Mouse (Mus musculus): Measurements from ENCODE around the gene 4931440F15Rik. TPM values are rescaled to one million over a fixed set of nuclear protein-coding genes. Genes with fewer than 3 reads are reported as not detected.

The 4931440F15Rik gene
- polyA plus RNA-seq, 1 experiment from 2014 or later: 0.12 TPM

DNA sequence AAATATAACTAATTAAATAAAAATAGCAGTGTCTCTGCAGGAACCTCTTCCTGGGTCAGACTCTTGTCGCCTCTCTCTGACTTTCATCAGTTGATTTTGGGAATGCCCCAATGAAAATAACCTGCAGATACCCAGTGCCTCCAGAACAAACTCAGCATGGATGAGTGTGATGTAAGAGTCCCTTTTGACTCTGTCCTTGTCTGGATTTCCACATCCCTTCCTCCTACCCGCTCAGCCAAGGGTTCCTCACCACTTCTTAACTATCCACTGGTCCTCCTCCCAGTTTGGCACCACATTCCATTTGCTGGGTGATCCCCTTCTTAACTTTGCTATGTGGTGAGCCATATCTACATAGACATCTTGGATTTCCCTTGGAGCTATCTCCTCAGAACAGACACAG lies 34.7 kb downstream of the 4931440F15Rik start:
- H3K9me3 ChIP-seq (replicated peaks): no peaks in the 10 kb centered on the region
- DNase-seq (ENCODE audit: low spot score): no peak
- H3K4me3 ChIP-seq: no peak overlapping the region
- no peaks in the 10 kb centered on the region for H3K36me3 ChIP-seq
- no peak overlapping the region for H3K27ac ChIP-seq (replicated peaks)
- 79% methylated on average over 2 of the region's 2 CpGs for WGBS
- H3K4me1 ChIP-seq: peaks cover 10% of the 10 kb centered on the region
- no peaks in the 10 kb centered on the region for H3K27me3 ChIP-seq (ENCODE audit: low read depth, poor library complexity, severe bottlenecking)

DNA sequence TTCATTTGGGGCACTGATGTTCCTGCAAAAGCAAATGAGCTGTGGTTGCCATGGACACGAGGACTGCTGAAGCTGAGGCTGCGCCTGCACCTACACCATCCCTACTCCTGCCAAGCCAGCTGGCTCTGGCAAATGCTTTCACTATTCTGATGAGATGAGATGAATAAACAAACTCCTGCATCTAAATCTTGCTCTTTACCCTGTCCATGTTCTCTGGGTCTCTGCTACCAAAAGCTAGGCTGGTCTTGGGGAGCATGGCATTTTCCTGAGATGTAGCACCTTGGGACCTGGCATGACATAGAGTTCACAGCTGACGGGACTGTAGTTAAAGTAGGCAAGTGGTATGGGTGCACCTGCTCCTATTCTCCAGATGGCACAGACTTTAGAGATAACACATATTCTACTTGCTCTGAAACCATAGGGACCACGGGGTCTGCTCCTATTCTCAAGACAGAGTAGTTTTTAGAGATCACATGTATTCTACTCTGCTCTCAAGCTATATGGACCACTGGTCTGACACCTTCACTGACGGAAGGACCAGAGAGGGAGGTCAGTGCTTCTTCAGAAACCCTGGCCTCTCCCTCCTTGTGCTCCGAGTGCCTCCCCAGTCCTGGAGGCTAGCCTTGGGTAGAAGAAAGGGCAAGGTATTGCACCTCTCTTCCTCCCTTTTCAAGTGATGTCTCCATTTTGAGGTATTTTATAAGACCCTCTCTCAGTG lies 36.4 kb downstream of the 4931440F15Rik start:
- DNase-seq (ENCODE audit: low spot score): no peak
- H3K4me3 ChIP-seq: no peak overlapping the region
- H3K27ac ChIP-seq (replicated peaks): no peak overlapping the region
- H3K36me3 ChIP-seq: no peaks in the 10 kb centered on the region
- H3K9me3 ChIP-seq (replicated peaks): no peaks in the 10 kb centered on the region
- WGBS: 77% methylated on average over 6 of the region's 6 CpGs
- no peaks in the 10 kb centered on the region for H3K27me3 ChIP-seq (ENCODE audit: low read depth, poor library complexity, severe bottlenecking)
- peaks cover 10% of the 10 kb centered on the region for H3K4me1 ChIP-seq

DNA sequence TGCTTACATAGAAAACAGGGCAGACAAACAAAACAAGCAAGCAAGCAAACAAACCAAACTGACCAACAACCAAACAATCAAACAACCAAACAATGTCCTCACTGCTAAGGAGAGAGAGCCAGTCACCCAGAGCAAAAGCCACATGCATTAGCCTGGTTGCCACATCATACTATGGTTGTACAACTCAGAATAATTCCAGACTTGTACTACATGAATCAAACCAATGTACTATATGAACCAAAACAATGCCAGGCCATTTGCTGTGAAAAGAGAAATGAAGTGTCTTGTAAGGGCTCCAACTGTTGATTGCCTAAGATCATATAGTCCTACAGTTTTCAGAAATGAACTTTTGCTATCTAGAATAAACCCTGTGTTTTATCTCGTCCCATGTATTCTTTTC lies 37.0 kb downstream of the 4931440F15Rik start:
- Histone ChIP-seq H3K9me3 (replicated peaks) (no peaks in the 10 kb centered on the region), H3K4me1 (peaks cover 10% of the 10 kb centered on the region), H3K27ac (replicated peaks) (no peak overlapping the region), H3K27me3 (ENCODE audit: low read depth, poor library complexity, severe bottlenecking) (no peaks in the 10 kb centered on the region), H3K36me3 (no peaks in the 10 kb centered on the region), H3K4me3 (no peak overlapping the region)
- DNase-seq (ENCODE audit: low spot score): no peak
- 50% methylated on average over 1 of the region's 1 CpGs for WGBS

DNA sequence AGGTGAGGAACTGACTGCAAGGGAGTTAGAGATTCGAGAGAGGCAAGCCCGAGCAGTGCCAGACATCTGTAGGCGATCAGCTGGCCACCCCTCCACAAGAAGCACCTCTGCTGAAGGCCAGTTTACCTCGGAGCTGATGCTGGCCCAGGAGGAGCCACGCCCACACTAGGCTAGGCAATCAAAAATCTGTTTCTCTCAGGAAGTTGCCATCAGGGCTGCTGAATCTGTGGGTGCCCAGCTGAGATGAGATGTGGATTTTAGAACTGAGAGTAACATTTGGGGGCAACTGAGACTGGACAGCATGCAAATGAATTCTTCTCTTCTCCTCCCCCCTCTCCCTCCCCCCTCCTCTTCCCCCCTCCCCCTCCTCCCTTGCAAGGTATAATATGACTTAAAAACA lies 38.0 kb downstream of the 4931440F15Rik start:
- 28% methylated on average over 5 of the region's 5 CpGs for WGBS
- H3K4me3 ChIP-seq: no peak overlapping the region
- H3K9me3 ChIP-seq (replicated peaks): no peaks in the 10 kb centered on the region
- peaks cover 10% of the 10 kb centered on the region for H3K4me1 ChIP-seq
- H3K36me3 ChIP-seq: no peaks in the 10 kb centered on the region
- DNase-seq (ENCODE audit: low spot score): no peak
- H3K27me3 ChIP-seq (ENCODE audit: low read depth, poor library complexity, severe bottlenecking): no peaks in the 10 kb centered on the region
- no peak overlapping the region for H3K27ac ChIP-seq (replicated peaks)

DNA sequence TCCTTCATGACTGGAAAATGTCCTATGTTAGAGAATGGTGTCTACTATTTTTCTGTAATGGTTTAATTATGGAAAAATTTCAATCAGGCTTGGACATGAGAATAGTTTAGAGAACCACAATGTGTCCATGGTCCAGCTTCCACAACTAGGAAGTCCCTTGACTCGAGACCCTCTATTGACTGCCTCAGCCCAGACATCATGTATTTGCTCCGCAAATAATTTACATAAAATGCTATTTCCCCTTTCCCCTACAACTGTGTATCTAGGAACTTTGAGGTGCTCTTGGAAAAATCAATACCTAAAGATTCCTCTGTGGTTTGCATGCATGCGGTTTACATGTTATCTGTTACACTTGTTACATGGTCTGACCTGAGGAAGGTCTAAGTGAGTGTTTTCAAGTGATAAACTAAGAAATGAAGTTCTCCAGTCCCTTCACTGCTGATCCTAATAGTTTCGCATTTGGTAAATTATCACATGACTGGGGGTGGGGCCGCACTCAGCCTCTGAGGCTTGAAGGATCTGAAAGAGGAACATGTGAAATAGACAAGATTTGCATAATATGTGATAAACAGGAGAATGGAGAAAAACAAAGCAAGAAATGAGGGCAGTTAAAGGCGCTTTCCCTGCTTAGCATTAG lies 38.8 kb downstream of the 4931440F15Rik start:
- H3K4me3 ChIP-seq: no peak overlapping the region
- H3K27ac ChIP-seq (replicated peaks): no peak overlapping the region
- H3K27me3 ChIP-seq (ENCODE audit: low read depth, poor library complexity, severe bottlenecking): no peaks in the 10 kb centered on the region
- no peaks in the 10 kb centered on the region for H3K9me3 ChIP-seq (replicated peaks)
- H3K36me3 ChIP-seq: no peaks in the 10 kb centered on the region
- WGBS: 90% methylated on average over 6 of the region's 6 CpGs
- peaks cover 10% of the 10 kb centered on the region for H3K4me1 ChIP-seq
- DNase-seq (ENCODE audit: low spot score): no peak

DNA sequence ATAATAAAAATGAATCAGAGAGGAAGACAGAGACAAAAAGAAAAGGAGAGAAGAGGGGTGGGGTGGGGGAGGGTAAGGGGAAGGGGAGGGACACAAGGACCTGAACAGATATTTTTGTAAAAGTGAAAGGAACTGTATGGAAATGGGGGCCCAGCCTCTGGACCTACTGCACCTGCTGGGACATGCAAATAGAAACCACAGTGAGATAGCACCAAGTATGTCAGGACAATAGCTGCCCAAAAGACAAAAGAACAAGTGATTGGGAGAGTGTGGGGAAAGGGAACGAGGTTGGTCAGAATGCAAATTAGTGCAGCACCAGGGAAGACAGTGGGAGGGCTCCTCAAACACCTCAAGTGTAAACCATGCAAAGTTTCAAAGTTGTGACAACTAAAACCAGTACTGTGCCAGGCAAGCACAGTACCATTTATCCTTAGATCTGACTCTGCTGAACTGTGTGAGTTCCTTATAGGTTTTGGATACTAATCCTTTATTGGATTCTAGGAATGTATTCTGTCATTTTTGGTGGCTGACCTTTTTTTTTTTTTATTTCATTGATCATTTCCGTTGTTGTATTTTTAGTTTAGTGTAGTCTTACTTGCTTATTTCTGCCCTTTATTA lies 46.0 kb downstream of the 4931440F15Rik start:
- H3K9me3 ChIP-seq (replicated peaks): no peaks in the 10 kb centered on the region
- WGBS: 27% methylated on average over 2 of the region's 2 CpGs

DNA sequence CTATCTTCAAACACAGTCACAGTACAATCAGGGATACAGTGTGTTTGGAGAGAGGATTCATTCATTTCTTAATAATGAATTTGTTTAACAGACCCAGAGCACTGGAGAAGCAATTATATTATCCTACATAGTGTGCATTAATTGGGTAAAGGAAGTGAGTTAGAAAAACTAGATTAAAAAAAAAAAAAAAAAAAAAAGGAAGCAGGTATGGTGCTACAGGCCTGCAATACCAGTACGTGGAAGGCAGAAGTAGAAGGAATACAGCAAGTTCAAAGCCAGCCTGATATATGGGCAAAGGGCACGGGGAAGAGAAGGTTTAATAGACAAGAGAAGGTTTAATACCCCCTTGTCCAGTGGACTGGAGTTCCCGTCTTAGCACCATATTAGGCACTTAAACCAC lies 46.5 kb downstream of the 4931440F15Rik start:
- 78% methylated on average over 3 of the region's 3 CpGs for WGBS
- Histone ChIP-seq H3K36me3 (no peaks in the 10 kb centered on the region), H3K27ac (replicated peaks) (no peak overlapping the region), H3K4me1 (peaks cover 14% of the 10 kb centered on the region), H3K4me3 (no peak overlapping the region), H3K9me3 (replicated peaks) (no peaks in the 10 kb centered on the region), H3K27me3 (ENCODE audit: low read depth, poor library complexity, severe bottlenecking) (no peaks in the 10 kb centered on the region)
- DNase-seq (ENCODE audit: low spot score): no peak

More for the DNA sequence above, 46.0 kb downstream of the 4931440F15Rik start:
- Histone ChIP-seq H3K4me1 (peaks cover 9% of the 10 kb centered on the region), H3K36me3 (no peaks in the 10 kb centered on the region), H3K27me3 (ENCODE audit: low read depth, poor library complexity, severe bottlenecking) (no peaks in the 10 kb centered on the region), H3K4me3 (no peak overlapping the region), H3K27ac (replicated peaks) (no peak overlapping the region)
- DNase-seq (ENCODE audit: low spot score): no peak

DNA sequence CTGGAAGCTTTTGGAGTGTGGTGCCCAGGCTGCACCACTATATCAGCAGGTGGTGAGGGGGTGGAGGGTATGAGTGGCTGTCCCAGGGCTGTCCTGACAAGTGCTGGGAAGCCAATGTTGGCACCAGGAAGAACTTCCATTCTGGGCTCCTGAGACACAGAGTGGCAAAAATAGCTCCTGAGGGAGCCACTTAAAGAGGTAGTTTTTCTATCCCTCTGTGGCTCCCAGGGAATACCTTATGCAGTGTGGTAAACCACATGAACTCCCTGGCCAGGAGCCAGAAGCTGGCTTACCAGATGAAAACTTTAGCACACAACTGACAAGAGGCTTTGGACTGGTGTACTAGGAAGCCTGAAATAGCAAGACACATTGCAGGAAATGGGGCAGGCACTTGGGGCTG lies 47.5 kb downstream of the 4931440F15Rik start:
- no peaks in the 10 kb centered on the region for H3K36me3 ChIP-seq
- no peak for DNase-seq (ENCODE audit: low spot score)
- no peaks in the 10 kb centered on the region for H3K9me3 ChIP-seq (replicated peaks)
- H3K27me3 ChIP-seq (ENCODE audit: low read depth, poor library complexity, severe bottlenecking): no peaks in the 10 kb centered on the region
- peaks cover 18% of the 10 kb centered on the region for H3K4me1 ChIP-seq
- no peak overlapping the region for H3K27ac ChIP-seq (replicated peaks)
- no peak overlapping the region for H3K4me3 ChIP-seq

DNA sequence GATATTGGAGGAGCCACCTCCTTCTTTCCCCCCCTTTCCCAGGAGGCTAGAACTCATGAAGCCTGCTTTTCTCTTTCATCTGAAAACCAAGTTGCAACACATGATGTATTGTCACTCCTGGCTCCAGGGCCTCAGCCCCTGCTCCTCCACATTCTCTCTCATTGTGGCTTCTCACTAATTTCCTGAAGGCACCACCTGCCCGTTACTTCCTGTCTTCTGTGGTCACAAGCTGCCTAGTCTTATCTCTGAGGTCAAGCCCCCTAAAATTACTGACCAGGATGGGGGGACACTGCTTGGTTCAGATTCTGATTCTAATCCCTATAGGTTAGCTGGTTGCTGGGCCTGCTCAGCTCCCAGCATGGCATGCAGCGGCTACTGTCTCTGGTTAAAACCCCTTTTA lies 50.7 kb downstream of the 4931440F15Rik start:
- 67% methylated on average over 2 of the region's 2 CpGs for WGBS
- Histone ChIP-seq H3K4me1 (peaks cover 18% of the 10 kb centered on the region), H3K4me3 (no peak overlapping the region), H3K36me3 (no peaks in the 10 kb centered on the region), H3K27me3 (ENCODE audit: low read depth, poor library complexity, severe bottlenecking) (no peaks in the 10 kb centered on the region), H3K9me3 (replicated peaks) (no peaks in the 10 kb centered on the region), H3K27ac (replicated peaks) (peak overlapping the region; percentile 78)
- no peak for DNase-seq (ENCODE audit: low spot score)

DNA sequence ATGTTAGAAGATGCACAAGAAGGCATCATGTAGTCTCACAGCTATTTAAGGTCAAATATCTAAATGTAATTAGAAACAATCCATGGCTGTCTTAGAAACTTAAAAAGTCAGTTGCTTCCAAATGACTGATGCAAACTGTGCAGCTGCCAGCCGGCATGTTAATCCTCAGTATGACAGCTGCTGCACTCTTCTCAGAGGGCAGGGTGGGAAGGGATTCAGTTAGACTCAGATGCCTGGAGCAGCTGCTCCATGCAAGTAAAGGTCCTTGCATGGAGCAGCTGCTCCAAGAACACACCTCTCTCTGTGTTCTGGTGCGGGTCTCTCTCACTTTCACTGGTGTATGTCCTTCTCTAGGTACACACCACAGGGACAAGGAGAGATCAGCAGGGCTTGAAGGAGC lies 51.2 kb downstream of the 4931440F15Rik start:
- no peaks in the 10 kb centered on the region for H3K9me3 ChIP-seq (replicated peaks)
- peak overlapping the region; percentile 78 for H3K27ac ChIP-seq (replicated peaks)
- DNase-seq (ENCODE audit: low spot score): peak; percentile 35
- no peaks in the 10 kb centered on the region for H3K27me3 ChIP-seq (ENCODE audit: low read depth, poor library complexity, severe bottlenecking)
- no peaks in the 10 kb centered on the region for H3K36me3 ChIP-seq
- WGBS: 56% methylated on average over 2 of the region's 2 CpGs
- peaks cover 15% of the 10 kb centered on the region for H3K4me1 ChIP-seq
- no peak overlapping the region for H3K4me3 ChIP-seq

Other genes starting within 250 kb of the 4931440F15Rik start
- gene Rtn4, start 132.7 kb downstream of the 4931440F15Rik start, polyA plus RNA-seq (2016; fragmentation: Nextera tagmentation; extraction: Ambion mirVana): 65.8 and 71.1 TPM in 2 replicates
- 0.48 and 0.89 TPM in 2 replicates for gene Eml6, start 200.4 kb upstream of the 4931440F15Rik start, polyA plus RNA-seq (2016; fragmentation: Nextera tagmentation; extraction: Ambion mirVana)

Data from midbrain, embryonic 10.5 days (tissue).